Mouse (Mus musculus) frontal cortex, postnatal 14 days (tissue): ENCODE measurements at regions not wholly inside any gene's neighbourhood (a gene's known extent, or its start where the extent isn't known, plus 50 kb on each side); places are given as distances from the start of the nearest gene placed in this dataset.

Experiments
- DNase-seq, 2 experiments: peaks; one replicate each; pipeline ENCODE4 v3.0.0; 2022; ENCODE audit warnings: low spot score in 2 of 2

- DNase-seq: no peak
Measured at GRCm38 (mm10) chr14:120102010-120102748, 59.9 kb upstream of the Oxgr1 start.

GRCm38 (mm10) chr14:120102749-120103142 lies 60.5 kb upstream of the Oxgr1 start:
- no peak for DNase-seq

GRCm38 (mm10) chr14:120109846-120110245 lies 67.6 kb upstream of the Oxgr1 start:
- no peak for DNase-seq

- no peak for DNase-seq
Measured at GRCm38 (mm10) chr14:120113316-120113715, 71.1 kb upstream of the Oxgr1 start.

GRCm38 (mm10) chr14:120118582-120118981 lies 76.3 kb upstream of the Oxgr1 start:
- DNase-seq: no peak

- no peak for DNase-seq
Measured at GRCm38 (mm10) chr14:120119094-120119501, 76.9 kb upstream of the Oxgr1 start.

- DNase-seq: no peak
Measured at GRCm38 (mm10) chr14:120119506-120119905, 77.3 kb upstream of the Oxgr1 start.

GRCm38 (mm10) chr14:120120261-120120660 lies 78.0 kb upstream of the Oxgr1 start:
- no peak for DNase-seq

GRCm38 (mm10) chr14:120125315-120125714 lies 83.1 kb upstream of the Oxgr1 start:
- DNase-seq: no peak

GRCm38 (mm10) chr14:120127481-120127880 lies 85.2 kb upstream of the Oxgr1 start:
- DNase-seq: no peak

- no peak for DNase-seq
Measured at GRCm38 (mm10) chr14:120134346-120135008, 92.2 kb upstream of the Oxgr1 start.

GRCm38 (mm10) chr14:120135198-120135597 lies 93.0 kb upstream of the Oxgr1 start:
- DNase-seq: no peak

GRCm38 (mm10) chr14:120136736-120137135 lies 94.5 kb upstream of the Oxgr1 start:
- DNase-seq: peak in 1 of 2 experiments; percentile 46

GRCm38 (mm10) chr14:120137680-120138136 lies 95.5 kb upstream of the Oxgr1 start:
- peak; percentile 78 to 90 for DNase-seq

GRCm38 (mm10) chr14:120138546-120138945 lies 96.3 kb upstream of the Oxgr1 start:
- DNase-seq: no peak

GRCm38 (mm10) chr14:120139256-120139655 lies 97.0 kb upstream of the Oxgr1 start:
- DNase-seq: no peak

GRCm38 (mm10) chr14:120139671-120140071 lies 97.4 kb upstream of the Oxgr1 start:
- no peak for DNase-seq

- DNase-seq: no peak
Measured at GRCm38 (mm10) chr14:120140211-120140610, 98.0 kb upstream of the Oxgr1 start.

GRCm38 (mm10) chr14:120140791-120141747 lies 98.8 kb upstream of the Oxgr1 start:
- DNase-seq: no peak

- no peak for DNase-seq
Measured at GRCm38 (mm10) chr14:120142281-120142680, 100.0 kb upstream of the Oxgr1 start.

GRCm38 (mm10) chr14:120144451-120144850 lies 102.2 kb upstream of the Oxgr1 start:
- DNase-seq: no peak

- no peak for DNase-seq
Measured at GRCm38 (mm10) chr14:120146312-120146711, 104.1 kb upstream of the Oxgr1 start.
